In genomic region chr16:28858210-28859008, GRCm38 (mm10) we compare ENCODE assay signal across 15 mouse cellular contexts.
A peak's percentile ranks its signal among the peaks of the same experiment; 100 is the strongest.
DNase-seq lines count a peak whose midpoint lies in the region; ATAC-seq and TF ChIP-seq lines count a peak whose summit lies in the region.
"Had no signal": no experiment of that assay in that cellular context is flagged by ENCODE, and none has a peak within 500 bp of the region (broad histone marks: within the 10 kb centered on the region; RNA-seq: fewer than 3 reads in every experiment).

No protein-coding gene starts in this region.

- 68% methylated on average over 18 of the region's 18 CpGs for WGBS in heart, embryonic 13.5 days
- WGBS in lung, embryonic 14.5 days = 52% methylated on average over 18 of the region's 18 CpGs

- no peak overlapping the region for H3K9ac ChIP-seq in heart, embryonic 13.5 days
- no peak overlapping the region for H3K9ac ChIP-seq in lung, embryonic 14.5 days
- H3K9ac ChIP-seq: limb, embryonic 15.5 days; neural tube, embryonic 12.5 days; stomach, embryonic 15.5 days had no signal

- no peak overlapping the region for H3K27ac ChIP-seq in heart, embryonic 13.5 days (replicated peaks)
- no peak overlapping the region; the same call in 1 of the 2 replicates for H3K27ac ChIP-seq in lung, embryonic 14.5 days (ENCODE audit: low read depth)
- no peak overlapping the region for H3K27ac ChIP-seq in brown adipose tissue, adult 24 weeks (replicated peaks; ENCODE audit: low read depth, low read length)
- H3K27ac ChIP-seq: limb, embryonic 15.5 days; neural tube, embryonic 12.5 days; stomach, embryonic 15.5 days had no signal

- peak overlapping the region; percentile 28 for H3K4me2 ChIP-seq in heart, embryonic 13.5 days
- H3K4me2 ChIP-seq in lung, embryonic 14.5 days = no peak overlapping the region
- H3K4me2 ChIP-seq: limb, embryonic 15.5 days; neural tube, embryonic 12.5 days; stomach, embryonic 15.5 days had no signal

- peaks cover 5% of the 10 kb centered on the region for H3K36me3 ChIP-seq in heart, embryonic 13.5 days
- no peaks in the 10 kb centered on the region for H3K36me3 ChIP-seq in lung, embryonic 14.5 days (ENCODE audit: insufficient read depth)
- H3K36me3 ChIP-seq: limb, embryonic 15.5 days; stomach, embryonic 15.5 days had no signal

- no peak for TF ChIP-seq CTCF in lung, embryonic 14.5 days (IDR thresholded peaks at IDR 0.05; ENCODE audit: low read depth)

- H3K4me3 ChIP-seq in heart, embryonic 13.5 days = no peak overlapping the region
- H3K4me3 ChIP-seq in lung, embryonic 14.5 days (ENCODE audit: low read depth, low read length) = no peak overlapping the region
- H3K4me3 ChIP-seq in brown adipose tissue, adult 24 weeks (ENCODE audit: insufficient read depth, low read depth, low read length) = peak overlapping the region; percentile 9; the same call in 1 of the 2 replicates
- H3K4me3 ChIP-seq: limb, embryonic 15.5 days; neural tube, embryonic 12.5 days; stomach, embryonic 15.5 days had no signal

- H3K9me3 ChIP-seq in heart, embryonic 13.5 days = no peaks in the 10 kb centered on the region
- no peaks in the 10 kb centered on the region for H3K9me3 ChIP-seq in lung, embryonic 14.5 days (ENCODE audit: low read depth, low read length)
- H3K9me3 ChIP-seq: limb, embryonic 15.5 days; neural tube, embryonic 12.5 days; stomach, embryonic 15.5 days had no signal

- ATAC-seq in cerebellum, adult (ENCODE audit: insufficient number of reproducible peaks, low FRiP score, low TSS enrichment) = peak; percentile 52; the same call in 1 of the 2 replicates
- no peak for ATAC-seq in heart, embryonic 13.5 days (ENCODE audit: extremely low read depth, insufficient number of reproducible peaks, low FRiP score, low TSS enrichment)
- ATAC-seq in lung, embryonic 14.5 days (ENCODE audit: insufficient read depth) = peak; percentile 41
- ATAC-seq in inflammation-experienced regulatory T-cells, adult 6 months = no peak

- DNase-seq in cerebellum, postnatal 14 days = no peak
- no peak for DNase-seq in heart, adult 9 months (ENCODE audit: low spot score in 2 of 2)
- peak; percentile 42 for DNase-seq in lung, embryonic 14.5 days
- no peak for DNase-seq in lung, adult 18-20 months
- DNase-seq: cerebellum, postnatal 25 days; layer of hippocampus, postnatal 36 days; right cerebral cortex, postnatal 25 days; thymus, postnatal 4 days had no signal

- H3K4me1 ChIP-seq in heart, embryonic 13.5 days = peaks cover 42% of the 10 kb centered on the region
- H3K4me1 ChIP-seq in lung, embryonic 14.5 days (ENCODE audit: insufficient read depth) = peaks cover 13% of the 10 kb centered on the region
- peaks cover 5% of the 10 kb centered on the region; the same call in 1 of the 2 replicates for H3K4me1 ChIP-seq in brown adipose tissue, adult 24 weeks (ENCODE audit: control insufficient read depth, insufficient read depth, insufficient read length, low read length)

- H3K27me3 ChIP-seq in heart, embryonic 13.5 days (replicated peaks) = no peaks in the 10 kb centered on the region
- H3K27me3 ChIP-seq in lung, embryonic 14.5 days (ENCODE audit: insufficient read depth, low read length) = no peaks in the 10 kb centered on the region
- H3K27me3 ChIP-seq: limb, embryonic 15.5 days; neural tube, embryonic 12.5 days; stomach, embryonic 15.5 days had no signal

Comparison
In these comparisons a context has a peak if more than half of its experiments do, and no peak if none do; other contexts are left out.
1. ATAC-seq: peak in cerebellum, adult (single experiment) and lung, embryonic 14.5 days (single experiment); none in heart, embryonic 13.5 days (single experiment) and inflammation-experienced regulatory T-cells, adult 6 months (single experiment).